Mouse (Mus musculus) lung, postnatal 0 days (tissue): ENCODE measurements around the gene Trim23. TPM values are rescaled to one million over a fixed set of nuclear protein-coding genes. Genes with fewer than 3 reads are reported as not detected.

ENCODE experiments used
- ATAC-seq: fragments of 200-750 bp; cut with Nextera tagmentation; 2 replicates; pipeline ENCODE4 v1.8.0; 2017; ENCODE audit warnings: moderate library complexity
- DNase-seq: peaks from one replicate; pipeline ENCODE4 v3.0.0-alpha.2; 2016; ENCODE audit warnings: low spot score
- H3K27ac ChIP-seq: fragments of 300-500 bp; sonication (generic); 2 replicates; pipeline ENCODE4 v1.5.1; 2014; ENCODE audit warnings: antibody characterized with exemption, mild to moderate bottlenecking, low read length, mixed read lengths
- H3K27me3 ChIP-seq: fragments of 300-500 bp; sonication (generic); replicated peaks from 2 replicates; pipeline ENCODE4 v1.6.1; 2014; ENCODE audit warnings: low read length, mixed read lengths; ENCODE audit not compliant: insufficient read depth
- H3K36me3 ChIP-seq: fragments of 300-500 bp; sonication (generic); 2 replicates; pipeline ENCODE4 v1.6.1; 2014; ENCODE audit warnings: low read length, mixed read lengths; ENCODE audit not compliant: insufficient read depth
- H3K4me1 ChIP-seq: fragments of 300-500 bp; sonication (generic); 2 replicates; pipeline ENCODE4 v1.6.1; 2014; ENCODE audit warnings: antibody characterized with exemption, low read depth, low read length, mixed read lengths; ENCODE audit not compliant: insufficient read depth
- H3K4me2 ChIP-seq: fragments of 300-500 bp; sonication (generic); replicated peaks from 2 replicates; pipeline ENCODE4 v1.6.1; 2014; ENCODE audit warnings: low read depth, mild to moderate bottlenecking, low read length, moderate library complexity, mixed read lengths
- H3K4me3 ChIP-seq: fragments of 300-500 bp; sonication (generic); 2 replicates; pipeline ENCODE4 v1.5.1; 2014; ENCODE audit warnings: low read depth, low read length
- H3K9ac ChIP-seq: fragments of 300-500 bp; sonication (generic); replicated peaks from 2 replicates; pipeline ENCODE4 v1.6.1; 2014; ENCODE audit warnings: low read depth, mild to moderate bottlenecking
- H3K9me3 ChIP-seq: fragments of 300-500 bp; sonication (generic); 2 replicates; pipeline ENCODE4 v1.6.1; 2016; ENCODE audit warnings: low read length, mixed read lengths
- CTCF ChIP-seq: IDR thresholded peaks from 2 replicates; pipeline ENCODE4 v1.5.1; 2016; ENCODE audit warnings: antibody characterized with exemption, mild to moderate bottlenecking
- EP300 ChIP-seq: IDR thresholded peaks from 2 replicates; pipeline ENCODE4 v1.6.1; 2016; ENCODE audit warnings: antibody characterized with exemption, mild to moderate bottlenecking, control low read depth
- WGBS: fragments of 180-500 bp; shearing (Covaris S2); extraction: QIAGEN DNeasy Blood & Tissue Kit; methylation state at CpG from one replicate; pipeline ENCODE4 v1.1.7; 2014; 5-methylcytosine and 5-hydroxymethylcytosine counted together
- polyA plus RNA-seq: library from polyadenylated mRNA; unstranded; fragments of >200 nt; fragmentation: Nextera tagmentation; extraction: Ambion mirVana; gene quantifications from 2 replicates; pipeline ENCODE4 v1.2.1, GENCODE M21; 2015

Trim23 gene
- polyA plus RNA-seq, 1 experiment from 2014 or later = 12.2 TPM

DNA sequence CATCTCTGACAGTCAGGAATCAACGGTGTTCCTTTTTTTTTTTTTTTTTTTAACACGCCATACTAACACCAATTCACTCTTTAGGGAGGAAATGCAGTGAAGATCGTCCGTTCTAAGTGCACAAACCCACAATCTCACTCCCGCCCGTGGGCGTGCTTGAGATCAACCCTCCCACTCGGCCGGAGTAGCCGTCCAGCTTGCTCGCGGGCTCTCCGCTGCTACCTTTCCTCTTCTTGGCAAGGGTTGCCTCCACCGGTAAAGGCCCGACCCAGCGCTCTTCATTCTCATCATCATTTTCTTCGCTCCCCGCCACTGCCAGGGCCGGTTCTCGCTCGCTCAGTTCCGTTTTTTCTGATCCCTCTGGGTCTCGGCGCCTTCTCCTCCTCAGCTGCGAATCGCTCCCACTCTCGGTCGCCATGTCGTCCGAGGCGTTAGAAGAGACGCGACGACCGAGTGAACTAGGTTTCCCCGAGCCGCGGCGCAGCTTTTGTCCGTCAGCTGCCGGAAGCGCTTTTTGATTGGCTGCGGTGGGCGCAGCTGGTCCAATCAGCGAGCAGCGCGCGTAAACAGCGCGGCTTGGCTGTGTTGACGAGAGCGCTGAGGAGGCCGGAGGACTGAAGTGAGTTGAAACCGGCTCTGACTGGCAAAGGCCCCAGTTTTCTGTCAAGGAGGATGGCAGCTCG, 49.9 kb downstream of the Trim23 start, which contains the start of the genes Cenpk and Ppwd1:
Gene Cenpk, plus strand, starts transcription at position 228 of the 683 bp plus-strand sequence.
Gene Ppwd1, minus strand, starts transcription at position 460 of the 683 bp plus-strand sequence.
- TF ChIP-seq CTCF = no peak
- TF ChIP-seq EP300 = no peak; the same call in 1 of the 2 replicates

DNA sequence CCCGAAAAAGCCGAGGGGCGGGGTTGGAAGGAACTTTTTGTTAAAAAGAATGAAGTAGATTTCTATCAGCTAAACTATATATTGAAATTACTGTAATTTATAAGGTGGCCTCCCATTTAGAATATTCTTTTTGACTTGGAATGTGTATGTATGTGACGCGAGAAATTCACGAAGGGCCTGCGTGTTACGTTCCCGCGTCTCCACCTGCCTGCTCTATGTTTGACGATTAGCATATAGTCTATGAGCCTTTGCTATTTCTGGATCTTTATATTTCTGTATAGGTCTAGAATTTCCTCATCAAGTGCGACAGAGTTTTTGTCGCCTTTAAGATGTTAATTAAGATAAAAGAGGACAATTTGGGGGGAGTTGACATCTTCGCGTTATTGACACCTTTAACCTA, 50.6 kb downstream of the Trim23 start:
- 4% methylated on average over 15 of the region's 15 CpGs for WGBS
- Histone ChIP-seq H3K4me1 (peaks cover 10% of the 10 kb centered on the region; the same call in 1 of the 2 replicates), H3K27me3 (no peaks in the 10 kb centered on the region), H3K9ac (no peak overlapping the region), H3K4me3 (peak overlapping the region; percentile 91), H3K36me3 (no peaks in the 10 kb centered on the region), H3K27ac (no peak overlapping the region), H3K4me2 (peak overlapping the region; percentile 79), H3K9me3 (no peaks in the 10 kb centered on the region)
- no peak for DNase-seq
- ATAC-seq = no peak
- TF ChIP-seq EP300 (no peak), CTCF (no peak)

More for the DNA sequence above, 49.9 kb downstream of the Trim23 start, which contains the start of the genes Cenpk and Ppwd1:
- Histone ChIP-seq H3K9me3 (no peaks in the 10 kb centered on the region), H3K4me1 (peaks cover 10% of the 10 kb centered on the region; the same call in 1 of the 2 replicates), H3K36me3 (no peaks in the 10 kb centered on the region), H3K9ac (peak within 1 kb of the TSS; percentile 79), H3K27me3 (no peaks in the 10 kb centered on the region), H3K27ac (peak within 1 kb of the TSS; percentile 95), H3K4me3 (peak within 1 kb of the TSS; percentile 91), H3K4me2 (peak within 1 kb of the TSS; percentile 79)
- ATAC-seq (peak; percentile 100), DNase-seq (peak; percentile 96)
- WGBS = 2% methylated on average over 55 of the region's 55 CpGs

Other genes with a start within 250 kb of the Trim23 start
- 13.0 and 16.7 TPM in 2 replicates for gene Nln, start 69.2 kb upstream of the Trim23 start, polyA plus RNA-seq
- 4.7 and 5.5 TPM in 2 replicates for gene Sgtb, start 69.1 kb upstream of the Trim23 start, polyA plus RNA-seq
- 30.8 and 33.2 TPM in 2 replicates for gene Trappc13, start 328 bp upstream of the Trim23 start, polyA plus RNA-seq
- 7.2 and 7.8 TPM in 2 replicates for gene Cenpk, start 49.8 kb downstream of the Trim23 start, polyA plus RNA-seq
- gene Ppwd1, start 50.0 kb downstream of the Trim23 start, polyA plus RNA-seq = 8.3 and 8.7 TPM in 2 replicates
- 0.79 and 1.1 TPM in 2 replicates for gene Adamts6, start 109.0 kb downstream of the Trim23 start, polyA plus RNA-seq